Mouse (Mus musculus) myocyte (in vitro differentiated cells): ENCODE data around the gene Mars.

Source experiments
- CEBPB ChIP-seq: IDR thresholded peaks from 2 replicates; pipeline ENCODE4 v1.6.1; 2011; ENCODE audit warnings: mild to moderate bottlenecking, moderate library complexity; ENCODE audit not compliant: poor library complexity, insufficient read depth, severe bottlenecking
- E2F4 ChIP-seq: IDR thresholded peaks from one replicate; pipeline ENCODE4 v1.6.1; 2011; ENCODE audit warnings: mild to moderate bottlenecking, control low read depth, moderate library complexity; ENCODE audit not compliant: insufficient read depth
- MAX ChIP-seq: IDR thresholded peaks from one replicate; pipeline ENCODE4 v1.6.1; 2011; ENCODE audit warnings: low read depth, mild to moderate bottlenecking, control low read depth
- MYOD1 ChIP-seq, 3 experiments: IDR thresholded peaks; one replicate each; pipeline ENCODE4 v1.6.1; 2011; ENCODE audit warnings: control low read depth in 2 of 3, low read depth in 2 of 3, mild to moderate bottlenecking in 2 of 3, moderate library complexity in 1 of 3; ENCODE audit not compliant: insufficient read length in 2 of 3, control insufficient read depth in 1 of 3
- MYOG ChIP-seq, 3 experiments: IDR thresholded peaks; one replicate each; pipeline ENCODE4 v1.6.1; 2011; ENCODE audit warnings: control low read depth in 2 of 3, low read depth in 2 of 3, mild to moderate bottlenecking in 2 of 3; ENCODE audit not compliant: insufficient read length in 2 of 3, control insufficient read depth in 1 of 3, insufficient read depth in 1 of 3
- POLR2A ChIP-seq: IDR thresholded peaks from one replicate; pipeline ENCODE4 v1.6.1; 2011; ENCODE audit warnings: low read depth, mild to moderate bottlenecking, control low read depth, moderate library complexity; ENCODE audit not compliant: insufficient read length
- POLR2AphosphoS2 ChIP-seq: IDR thresholded peaks from one replicate; pipeline ENCODE4 v1.6.1; 2011; ENCODE audit warnings: low read depth, control low read depth; ENCODE audit not compliant: insufficient read length
- REST ChIP-seq: IDR thresholded peaks from one replicate; pipeline ENCODE4 v1.6.1; 2011; ENCODE audit warnings: mild to moderate bottlenecking, control low read depth, moderate library complexity; ENCODE audit not compliant: insufficient read depth, insufficient read length
- SRF ChIP-seq: IDR thresholded peaks from one replicate; pipeline ENCODE4 v1.6.1; 2011; ENCODE audit warnings: low read depth; ENCODE audit not compliant: control insufficient read depth, insufficient read length
- TCF12 ChIP-seq: IDR thresholded peaks from one replicate; pipeline ENCODE4 v1.6.1; 2011; ENCODE audit warnings: mild to moderate bottlenecking, control low read depth; ENCODE audit not compliant: poor library complexity, insufficient read depth, severe bottlenecking
- TCF3 ChIP-seq: IDR thresholded peaks from one replicate; pipeline ENCODE4 v1.6.1; 2011; ENCODE audit warnings: low read depth, control low read depth; ENCODE audit not compliant: insufficient read length
- USF1 ChIP-seq: IDR thresholded peaks from one replicate; pipeline ENCODE4 v1.6.1; 2011; ENCODE audit warnings: low read depth, mild to moderate bottlenecking, control low read depth, moderate library complexity

DNA sequence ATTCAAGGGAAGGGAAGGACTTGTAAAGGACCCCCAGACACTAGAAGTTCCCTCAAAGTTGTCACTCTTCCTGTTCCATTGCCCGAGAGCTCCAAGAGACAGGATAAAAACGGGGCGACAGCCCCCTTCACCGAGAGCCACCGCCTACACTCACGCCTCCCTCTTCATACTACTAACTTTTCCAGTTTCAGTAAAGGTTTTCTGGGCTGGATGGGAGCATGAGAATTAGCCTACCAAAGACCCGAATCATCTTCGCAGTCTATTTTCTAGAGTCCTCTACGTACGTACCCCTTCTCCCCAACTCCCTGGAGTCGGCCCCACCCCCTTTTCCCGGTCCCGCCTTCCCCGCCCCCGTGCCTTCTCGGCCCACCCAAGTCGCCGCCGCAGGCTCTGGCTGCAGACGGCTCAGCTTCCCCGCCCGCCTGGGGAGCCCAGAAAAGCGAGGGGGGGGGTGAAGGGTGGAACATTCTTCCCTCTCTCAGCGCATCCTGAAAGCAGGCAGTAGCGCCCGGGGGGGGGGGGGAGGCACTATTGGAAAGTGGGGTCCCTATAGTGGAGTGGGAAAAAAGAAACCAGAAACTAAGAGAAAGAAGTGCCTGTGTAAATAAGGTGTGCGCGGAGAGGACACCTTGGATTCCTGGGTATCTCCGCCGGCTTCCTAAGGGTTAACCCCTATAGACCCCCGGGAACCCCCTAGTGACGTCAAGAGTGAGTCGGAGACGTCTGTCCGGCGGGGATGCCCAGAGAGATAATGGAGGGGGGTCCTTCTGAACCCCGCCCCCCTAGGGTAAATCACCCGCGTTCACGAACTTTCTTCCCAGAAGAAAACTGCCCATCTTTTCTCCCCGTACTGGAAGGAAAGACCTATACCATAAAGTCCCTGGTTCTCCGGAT lies 28.3 kb upstream of the Mars start:
- TF ChIP-seq POLR2A: no peak
- TF ChIP-seq MAX: no peak
- TF ChIP-seq SRF: no peak
- TF ChIP-seq E2F4: no peak
- TF ChIP-seq REST: no peak
- TF ChIP-seq TCF12: no peak
- no peak for TF ChIP-seq CEBPB
- TF ChIP-seq USF1: no peak
- TF ChIP-seq POLR2AphosphoS2: no peak
- TF ChIP-seq MYOG (IDR thresholded peaks at IDR 0.05; ENCODE audit: control insufficient read depth in 1 of 3, insufficient read depth in 1 of 3, insufficient read length in 2 of 3, low read depth in 2 of 3): no peak
- TF ChIP-seq MYOD1 (IDR thresholded peaks at IDR 0.05; ENCODE audit: control insufficient read depth in 1 of 3, insufficient read length in 2 of 3, low read depth in 2 of 3): no peak
- TF ChIP-seq TCF3: no peak
